Mouse (Mus musculus) bone marrow, adult 2 months (tissue): ENCODE measurements around the gene Ccdc175.

Source experiments
- CTCF ChIP-seq: fragments of 200-500 bp; IDR thresholded peaks from 2 replicates; pipeline ENCODE4 v1.5.1; 2011; ENCODE audit warnings: low read length, control low read depth; ENCODE audit not compliant: control insufficient read depth, insufficient read depth
- POLR2A ChIP-seq: fragments of 200-500 bp; IDR thresholded peaks from 2 replicates; pipeline ENCODE4 v1.6.1; 2011; ENCODE audit warnings: low read depth, mild to moderate bottlenecking, control low read depth, low read length, borderline replicate concordance; ENCODE audit not compliant: control insufficient read depth

DNA sequence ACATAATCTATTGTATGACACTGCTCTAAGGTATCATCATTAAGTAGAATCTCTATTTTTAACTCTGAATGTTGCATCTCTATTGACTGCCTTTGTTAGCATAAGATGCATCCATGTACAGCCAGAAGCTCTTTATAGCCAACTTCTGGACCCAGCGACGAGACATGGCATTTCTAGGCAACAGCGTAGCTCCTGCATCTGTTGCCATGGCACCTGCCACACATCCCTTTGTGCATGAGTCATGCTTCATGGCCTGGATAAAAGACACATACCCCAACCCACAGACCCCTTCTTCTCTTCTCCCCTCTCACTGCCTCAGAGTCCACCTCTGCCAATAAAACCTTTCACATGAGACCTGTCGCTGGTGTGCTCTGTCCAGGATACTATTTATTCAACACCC, 34.0 kb downstream of the Ccdc175 start:
- no peak for TF ChIP-seq CTCF
- TF ChIP-seq POLR2A = no peak
